Mouse (Mus musculus) spleen, postnatal 10 days (tissue): Measurements from ENCODE around the gene Zfp507.

Experiments used
- DNase-seq, 2 experiments: peaks; one replicate each; pipeline ENCODE4 v3.0.0; 2021 to 2022; ENCODE audit warnings: low spot score in 2 of 2

Gene Zfp507

DNA sequence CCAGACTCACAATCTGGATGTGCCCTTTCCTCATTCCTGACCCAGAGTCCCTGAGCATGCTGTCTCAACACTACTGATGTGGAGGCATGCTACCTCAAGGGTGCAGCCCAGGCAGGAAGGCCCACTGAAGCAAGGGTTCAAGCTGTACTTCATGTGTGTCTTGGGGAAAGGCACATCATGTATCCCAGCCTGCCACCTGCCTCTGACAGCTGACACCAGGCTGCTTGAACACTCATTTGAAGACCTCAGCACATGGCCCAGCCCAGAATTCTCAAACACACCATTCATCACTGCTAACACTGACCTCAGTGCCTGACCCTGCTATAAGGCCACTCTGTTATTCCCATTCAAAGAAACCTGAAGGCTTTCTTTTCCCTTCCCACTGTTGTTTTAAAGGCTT is 20.6 kb downstream of the Zfp507 start:
- DNase-seq: no peak

DNA sequence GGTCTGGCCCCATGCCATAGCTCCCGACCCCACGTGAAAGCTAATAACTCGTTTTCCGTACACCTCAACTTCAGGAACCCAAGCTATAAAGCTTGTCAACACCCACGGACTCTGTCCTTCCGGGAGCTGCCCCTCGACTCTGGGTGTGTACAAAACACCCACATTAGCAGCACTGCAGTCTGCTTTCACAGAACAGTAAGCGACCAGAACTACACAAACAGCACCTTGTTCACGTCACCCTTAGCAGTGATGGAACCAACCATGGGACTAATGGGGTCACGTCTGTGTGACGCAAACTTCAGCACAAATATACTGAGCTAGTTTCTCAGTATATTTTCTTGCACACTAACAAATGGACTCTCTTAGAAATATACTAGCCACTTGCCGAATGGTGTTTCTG is 28.7 kb downstream of the Zfp507 start:
- no peak for DNase-seq

DNA sequence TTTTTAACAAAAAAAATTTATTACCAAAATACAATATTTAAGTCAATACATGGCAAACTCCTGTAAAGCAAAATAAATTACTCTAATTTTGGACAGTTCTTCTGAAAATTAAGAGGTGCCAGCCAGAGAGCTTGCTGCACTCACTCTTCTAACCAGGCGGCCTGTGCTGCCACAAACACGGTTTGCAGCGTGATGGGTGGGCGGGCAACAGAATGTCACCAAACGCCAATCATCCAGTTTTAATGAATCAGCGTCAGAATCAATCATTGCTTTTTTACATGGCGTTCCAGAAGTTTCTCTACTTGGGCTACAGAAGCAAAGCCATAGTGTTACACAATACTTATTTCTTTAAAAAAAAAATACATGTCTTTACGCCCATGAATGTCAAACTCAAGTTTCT is 30.5 kb downstream of the Zfp507 start:
- no peak for DNase-seq

DNA sequence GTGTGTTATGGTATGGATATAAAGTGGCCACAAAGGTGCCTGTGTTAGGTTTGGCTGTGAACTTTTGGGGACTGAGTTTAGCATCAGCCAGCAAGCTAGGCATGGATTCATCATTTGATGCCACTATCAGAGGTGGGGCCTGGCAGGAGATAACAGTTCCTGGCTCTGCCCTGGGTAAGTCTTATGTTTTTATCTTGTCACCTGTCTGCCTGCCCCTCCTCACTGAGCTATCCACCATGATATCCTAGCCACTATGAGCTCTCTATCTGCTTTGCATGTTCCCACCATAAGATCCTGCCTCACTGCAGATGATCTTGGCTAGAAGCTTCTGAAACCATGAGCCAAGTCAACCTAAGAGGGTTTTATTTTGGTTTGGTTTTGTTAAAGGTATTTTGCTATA is 31.7 kb downstream of the Zfp507 start:
- DNase-seq: no peak

DNA sequence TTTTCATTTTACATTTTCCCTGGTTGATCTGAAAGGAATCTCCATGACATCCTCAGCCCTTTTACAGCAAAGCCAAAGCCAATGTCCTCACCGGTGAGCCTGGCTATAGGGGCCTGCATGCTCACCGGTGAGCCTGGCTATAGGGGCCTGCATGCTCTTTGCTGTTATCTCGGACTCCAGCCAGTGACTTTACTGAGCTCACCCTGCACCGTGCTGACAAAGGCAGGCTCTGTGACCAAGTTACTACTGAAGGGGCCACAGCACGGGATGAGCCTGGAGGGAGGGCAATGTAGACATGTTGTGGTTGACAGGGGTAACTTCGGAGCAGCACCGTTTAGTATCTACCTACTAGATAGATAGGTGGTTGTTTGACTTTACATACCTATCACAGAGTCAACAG is 32.7 kb downstream of the Zfp507 start:
- DNase-seq: no peak

DNA sequence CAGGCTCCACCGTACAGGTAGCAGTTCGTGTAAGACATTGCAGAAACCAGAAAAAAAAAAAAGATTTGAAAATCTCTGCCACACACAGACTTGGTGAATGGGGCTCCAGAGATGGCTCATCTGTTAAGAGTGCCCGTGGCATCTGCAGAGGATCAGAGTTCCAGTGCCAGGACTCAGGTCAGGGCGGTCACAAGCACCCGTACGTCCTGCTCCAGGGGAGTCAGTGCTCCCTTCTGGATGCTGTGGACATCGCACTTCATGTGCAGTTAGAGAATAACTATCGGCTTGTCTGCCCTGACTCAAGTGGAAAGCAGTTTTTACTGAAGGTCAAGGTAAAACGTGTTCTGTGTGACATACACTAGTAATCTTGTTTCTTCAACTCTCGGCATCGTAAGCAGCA is 38.3 kb downstream of the Zfp507 start:
- DNase-seq: no peak

DNA sequence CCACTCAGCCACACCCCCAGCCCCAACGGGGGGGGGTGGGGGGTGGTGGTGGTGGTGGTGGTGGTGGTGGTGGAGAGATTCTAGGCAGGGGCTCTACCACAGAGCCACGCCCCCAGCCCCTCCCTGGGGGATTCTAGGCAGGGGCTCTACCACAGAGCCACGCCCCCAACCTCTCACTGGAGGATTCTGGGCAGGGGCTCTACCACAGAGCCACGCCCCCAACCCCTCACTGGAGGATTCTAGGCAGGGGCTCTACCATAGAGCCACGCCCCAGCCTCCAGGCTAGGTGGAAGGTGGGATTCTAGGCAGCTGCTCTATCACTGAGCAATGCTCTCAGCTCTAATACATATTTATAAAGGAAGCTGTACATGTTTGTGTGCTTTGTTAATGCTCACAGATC is 41.0 kb downstream of the Zfp507 start:
- DNase-seq: no peak

DNA sequence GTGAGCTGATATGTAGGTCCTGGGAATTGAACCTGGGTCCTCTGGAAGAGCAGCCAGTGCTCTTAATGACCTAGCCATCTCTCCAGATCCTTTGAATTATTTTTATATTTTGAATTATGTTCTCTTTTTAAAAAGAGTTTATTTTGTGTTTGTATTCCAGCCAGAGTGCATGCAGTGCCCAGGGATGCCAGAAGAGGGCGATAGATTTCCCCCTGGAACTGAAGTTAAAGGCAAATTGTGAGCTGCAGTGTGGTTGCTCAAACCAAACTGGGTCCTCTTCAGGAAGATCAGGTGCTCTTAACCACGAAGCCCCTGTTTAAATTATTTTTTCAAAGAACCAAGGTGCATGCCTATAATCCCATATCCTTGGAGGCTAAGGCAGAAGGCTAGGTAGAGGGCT is 43.2 kb downstream of the Zfp507 start:
- DNase-seq: peak in 1 of 2 experiments; percentile 51

DNA sequence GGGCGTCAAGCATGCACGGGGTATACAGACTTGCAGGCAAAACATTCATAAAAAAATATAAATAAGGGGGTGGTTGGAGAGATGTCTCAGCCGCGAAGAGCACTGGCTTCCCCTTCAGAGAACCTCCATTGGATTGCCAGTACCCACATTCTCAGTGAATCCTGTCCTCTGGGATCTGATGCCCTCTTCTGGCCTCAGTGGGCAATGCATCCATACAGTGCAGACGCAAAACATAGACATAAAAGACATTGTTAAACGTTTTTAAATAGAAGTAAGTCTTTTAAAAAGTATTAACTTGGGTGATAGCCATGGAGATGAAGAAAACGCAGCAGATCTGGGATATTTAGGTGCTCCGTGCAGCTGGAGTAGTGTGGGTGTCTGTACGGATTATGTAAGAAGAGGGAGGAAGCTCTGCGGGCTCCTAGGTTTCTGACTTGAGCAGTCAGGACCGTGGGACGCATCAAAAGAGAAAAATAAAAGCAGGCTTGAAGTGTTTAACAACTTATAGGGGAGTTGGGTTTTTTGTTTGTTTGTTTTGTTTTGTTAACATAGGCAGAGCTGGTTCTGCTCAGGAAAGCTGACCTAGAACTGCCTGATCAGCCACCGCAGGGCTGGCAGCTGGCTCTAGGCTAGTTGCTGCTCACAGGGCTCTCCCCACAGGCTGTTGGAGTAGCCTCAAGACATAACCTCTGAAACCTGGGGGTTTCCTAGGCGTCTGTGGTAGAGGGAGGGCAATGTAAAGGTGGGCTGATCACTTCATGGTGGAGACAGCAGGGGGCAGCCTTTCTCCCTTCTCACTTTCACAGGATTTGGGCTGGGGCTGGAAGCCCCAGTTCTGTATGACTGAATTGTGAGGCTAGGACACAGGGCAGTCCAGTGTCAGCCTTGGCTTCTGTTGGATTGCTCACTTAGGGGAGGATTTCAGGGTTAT is 46.0 kb downstream of the Zfp507 start:
- DNase-seq: peak in 1 of 2 experiments; percentile 31

DNA sequence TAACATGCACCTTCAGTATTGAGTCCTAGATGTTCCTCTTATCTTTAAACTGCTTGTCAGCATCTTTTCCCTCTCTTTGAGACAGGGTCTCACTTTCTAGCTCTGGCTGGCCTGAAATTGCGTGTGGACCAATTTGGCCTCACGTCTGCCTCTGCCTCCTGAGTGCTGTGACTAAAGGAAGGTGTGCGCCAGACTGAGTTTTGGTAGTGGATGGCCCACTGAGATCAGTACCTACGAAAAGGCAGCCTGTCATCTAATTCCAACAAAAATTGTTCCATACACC is 48.0 kb downstream of the Zfp507 start:
- no peak for DNase-seq

DNA sequence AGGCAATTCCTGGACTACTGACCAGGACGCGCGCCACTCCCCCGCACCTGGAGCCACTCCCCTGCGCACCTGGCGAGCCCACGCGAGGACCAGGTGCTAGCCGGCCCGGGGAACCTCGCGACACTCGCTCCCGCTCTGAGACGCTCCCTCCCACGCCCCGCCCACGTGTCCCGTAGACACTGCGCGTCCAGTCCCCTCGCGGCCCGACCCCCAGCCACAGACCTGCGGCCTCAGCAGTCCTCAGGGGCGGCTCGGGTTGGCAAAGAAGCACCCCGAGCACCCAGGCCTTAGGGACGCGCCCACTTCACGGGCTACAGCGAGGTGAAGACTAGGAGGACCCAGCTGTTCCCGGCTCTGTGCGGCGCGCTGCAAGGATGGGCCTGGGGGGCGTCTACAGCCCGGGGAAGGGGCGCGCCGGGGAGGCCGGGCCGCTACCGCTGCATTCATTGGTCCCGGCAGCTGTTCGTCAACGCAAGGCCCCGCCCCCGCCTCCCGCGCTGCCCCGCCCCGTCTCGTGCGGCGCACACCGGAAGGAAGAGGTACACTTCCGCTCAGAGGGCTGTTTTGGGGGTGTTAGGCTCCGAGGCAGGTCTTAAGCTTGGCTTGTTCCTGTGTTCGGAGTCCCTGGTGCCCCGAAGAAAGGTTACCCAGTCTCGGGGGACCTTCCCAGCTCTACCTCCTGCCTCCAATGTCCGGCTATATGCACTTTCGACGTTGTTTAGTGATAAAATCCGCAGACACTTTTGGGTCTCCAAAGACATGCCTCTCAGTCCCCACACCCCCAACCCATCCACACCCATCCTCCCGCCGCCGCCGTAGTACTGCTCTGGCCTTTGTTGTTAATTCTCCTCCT is 48.5 kb downstream of the Zfp507 start, which contains the start of gene Dpy19l3:
Dpy19l3 (minus strand) TSS at position 422 of the 853 bp plus-strand sequence.
- peak; percentile 85 to 87 for DNase-seq

DNA sequence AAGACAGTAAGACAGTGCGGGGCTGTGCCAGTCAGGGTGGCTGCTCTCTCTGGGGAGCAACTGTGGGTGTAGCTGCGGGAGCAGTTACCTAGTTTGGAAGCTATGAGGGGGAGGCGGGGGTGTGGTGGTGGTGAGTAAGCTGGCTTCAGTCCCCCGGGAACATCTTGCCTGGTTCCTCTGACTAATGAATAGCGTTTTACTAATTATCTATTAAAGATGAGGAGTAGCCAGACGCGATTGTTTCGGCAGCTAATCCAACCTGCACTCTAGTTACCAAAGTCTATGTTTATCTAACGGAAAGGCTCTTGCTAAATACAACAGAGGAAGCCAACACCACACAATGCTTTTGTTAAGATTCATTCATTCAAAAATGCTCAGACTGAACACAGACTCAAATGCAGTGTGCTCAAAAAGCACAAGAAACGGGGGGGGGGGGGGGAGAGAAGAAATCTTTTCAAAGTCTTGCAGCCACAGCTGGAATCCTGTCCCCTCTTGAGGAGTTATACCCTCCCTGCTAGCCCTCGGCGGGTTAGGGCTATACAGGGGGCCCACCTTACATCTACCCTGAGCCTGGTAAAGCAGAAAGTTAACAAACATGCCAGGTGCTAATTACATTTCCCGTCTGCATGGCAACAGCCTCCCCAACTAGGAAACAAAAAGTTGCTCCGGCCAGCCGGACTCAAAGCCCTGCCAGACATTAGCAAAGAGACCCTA is 49.3 kb downstream of the Zfp507 start:
- no peak for DNase-seq

DNA sequence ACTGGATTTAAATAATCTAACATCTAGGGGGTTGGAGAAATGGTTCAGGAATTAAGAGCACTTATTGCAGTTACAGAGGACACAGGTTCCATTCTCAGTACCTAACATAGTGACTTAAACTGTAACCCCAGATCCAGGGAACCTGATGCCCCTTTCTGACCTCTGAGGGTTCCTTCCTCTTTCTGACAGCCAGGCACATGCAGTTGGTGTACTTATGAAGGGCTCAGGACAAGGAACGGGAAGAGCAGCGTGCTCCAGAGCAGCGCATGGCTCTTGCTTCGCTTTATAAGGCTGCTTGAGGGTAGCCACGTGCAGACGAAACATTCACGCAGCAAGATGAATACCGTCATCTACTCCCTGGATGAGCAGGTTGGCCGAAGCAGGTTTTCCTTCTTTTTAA is 51.9 kb downstream of the Zfp507 start:
- DNase-seq: no peak

DNA sequence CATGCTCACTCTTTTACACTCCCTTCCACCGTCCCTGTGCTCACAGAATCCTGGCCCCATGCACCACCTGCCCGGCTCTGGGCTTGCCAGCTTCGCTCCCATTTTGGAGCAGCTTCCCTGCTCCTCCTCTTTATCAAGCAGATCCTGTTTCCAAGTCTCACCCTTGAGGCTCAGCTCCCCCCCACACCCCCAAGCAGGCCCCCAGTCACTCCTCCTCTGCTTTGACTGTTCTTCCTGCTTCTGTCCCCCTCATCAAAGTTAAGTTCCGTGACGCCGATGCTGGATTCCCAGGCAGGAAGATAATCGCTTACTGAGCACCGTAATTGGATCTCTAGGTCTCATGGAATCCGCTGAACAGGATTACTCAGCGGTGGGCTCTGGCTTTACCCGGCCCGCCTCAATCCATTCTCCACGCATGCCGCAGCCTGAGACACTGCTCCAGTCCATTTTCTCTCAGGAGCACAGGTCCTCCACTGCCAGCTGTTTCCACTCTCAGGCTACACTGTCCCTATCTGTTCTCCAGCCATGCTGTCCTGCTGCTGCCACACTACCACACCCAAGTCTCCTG is 55.3 kb downstream of the Zfp507 start:
- DNase-seq: no peak

DNA sequence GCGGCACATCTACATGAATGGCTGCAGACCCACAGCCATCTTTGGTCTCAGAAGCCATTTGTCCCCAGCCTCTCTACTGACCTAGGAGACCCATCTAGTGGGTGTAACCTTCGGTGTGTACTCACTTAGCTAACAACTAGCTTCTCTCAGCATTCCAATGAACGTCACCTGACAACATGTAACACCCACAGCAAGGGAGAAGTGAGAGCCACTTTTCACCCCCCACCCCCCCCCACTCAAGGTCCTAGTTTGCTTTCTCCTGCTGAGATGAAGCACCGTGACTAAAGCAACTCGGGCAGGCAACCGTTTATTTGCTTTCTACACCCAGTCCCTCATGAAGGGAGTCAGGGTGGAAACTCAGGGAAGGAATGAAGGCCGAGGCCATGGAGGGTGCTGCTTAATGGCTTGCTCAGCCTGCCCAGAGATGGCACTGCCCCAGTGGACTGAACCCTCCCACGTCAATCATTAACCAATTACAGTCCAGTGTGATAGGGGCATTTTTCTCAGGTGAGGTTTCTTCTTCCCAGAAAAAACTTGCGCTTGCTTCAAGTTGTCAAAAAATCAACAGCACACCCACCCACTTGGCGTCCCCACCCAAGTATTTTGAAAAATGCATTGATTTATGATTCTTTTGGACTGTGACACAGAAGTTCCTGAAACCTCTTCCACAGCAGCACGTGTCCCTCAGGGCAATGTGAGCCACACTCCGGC is 56.0 kb downstream of the Zfp507 start:
- DNase-seq: no peak

DNA sequence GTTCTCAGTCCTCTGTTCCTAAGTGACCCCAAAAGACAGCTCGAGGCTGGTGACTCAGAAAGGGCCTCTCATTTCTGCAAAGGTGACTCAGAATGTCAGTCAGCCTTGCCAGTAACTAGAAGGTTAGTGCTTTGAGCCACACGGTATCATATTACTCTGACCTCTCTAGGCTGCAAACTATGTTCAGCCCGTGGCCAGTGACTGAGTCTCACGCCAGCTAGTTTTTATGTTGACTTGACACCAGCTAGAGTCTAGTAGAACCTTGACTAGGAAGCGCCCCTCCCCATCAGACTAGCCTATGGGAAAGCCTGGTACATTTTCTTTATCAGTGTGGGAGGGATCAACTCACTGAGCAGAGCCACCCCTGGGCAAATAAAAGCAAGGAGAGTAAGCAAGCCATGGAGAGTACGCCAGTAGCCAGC is 57.5 kb downstream of the Zfp507 start:
- no peak for DNase-seq

DNA sequence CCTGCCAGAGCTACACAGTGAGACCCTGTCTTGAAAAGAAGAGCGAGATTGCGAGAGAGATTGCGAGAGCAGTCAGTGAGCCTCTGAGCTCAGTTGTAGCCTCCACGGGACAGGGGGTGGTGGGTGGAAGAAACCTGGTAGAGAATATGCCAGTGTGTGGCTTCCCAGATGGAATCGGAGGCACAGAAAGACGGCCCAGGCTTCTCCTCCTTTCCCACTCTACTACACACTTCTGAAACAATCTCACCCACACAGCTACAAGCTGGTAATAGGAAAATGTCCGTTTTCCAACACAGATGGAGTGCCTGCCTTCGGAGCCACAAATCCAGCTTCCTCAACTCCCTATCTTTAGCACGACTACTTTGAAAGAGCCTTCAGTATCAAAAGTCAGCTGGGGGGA is 58.0 kb downstream of the Zfp507 start:
- no peak for DNase-seq

DNA sequence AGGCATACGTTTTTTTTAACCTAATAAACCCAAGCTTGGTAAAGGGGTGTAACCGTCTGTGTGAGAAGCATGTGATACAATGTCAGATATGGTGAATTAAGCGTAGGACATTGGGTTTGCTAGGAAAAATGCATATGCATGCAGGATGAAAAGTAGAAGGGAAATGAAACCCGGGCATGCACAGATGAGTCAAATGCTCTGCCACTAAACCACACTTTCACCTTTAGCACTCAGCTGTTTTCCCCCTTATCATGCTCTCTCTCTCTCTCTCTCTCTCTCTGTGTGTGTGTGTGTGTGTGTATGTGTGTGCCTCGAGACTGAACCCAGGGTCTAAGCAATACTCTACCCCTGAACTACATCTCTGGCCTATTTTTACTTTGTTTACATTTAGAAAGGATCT is 60.5 kb downstream of the Zfp507 start:
- no peak for DNase-seq

DNA sequence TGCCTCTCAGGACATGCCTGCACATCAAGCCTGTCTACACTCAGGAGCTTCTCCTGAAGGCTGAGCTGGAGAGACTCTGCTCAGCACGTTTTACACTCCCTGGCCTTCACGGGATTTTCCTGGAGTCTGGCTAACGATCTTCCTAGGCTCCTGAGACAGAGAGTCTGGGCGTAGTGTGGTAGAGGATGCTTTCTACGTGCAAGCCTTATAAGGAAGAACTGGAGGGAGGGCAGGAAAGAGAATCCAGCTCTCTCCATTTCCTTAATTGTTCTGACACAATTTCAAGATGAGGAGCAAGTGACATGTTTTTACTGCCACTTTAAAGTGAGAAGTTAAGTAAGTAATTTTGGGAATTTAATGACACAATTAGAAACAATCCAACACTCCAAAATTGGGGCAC is 60.9 kb downstream of the Zfp507 start:
- no peak for DNase-seq

DNA sequence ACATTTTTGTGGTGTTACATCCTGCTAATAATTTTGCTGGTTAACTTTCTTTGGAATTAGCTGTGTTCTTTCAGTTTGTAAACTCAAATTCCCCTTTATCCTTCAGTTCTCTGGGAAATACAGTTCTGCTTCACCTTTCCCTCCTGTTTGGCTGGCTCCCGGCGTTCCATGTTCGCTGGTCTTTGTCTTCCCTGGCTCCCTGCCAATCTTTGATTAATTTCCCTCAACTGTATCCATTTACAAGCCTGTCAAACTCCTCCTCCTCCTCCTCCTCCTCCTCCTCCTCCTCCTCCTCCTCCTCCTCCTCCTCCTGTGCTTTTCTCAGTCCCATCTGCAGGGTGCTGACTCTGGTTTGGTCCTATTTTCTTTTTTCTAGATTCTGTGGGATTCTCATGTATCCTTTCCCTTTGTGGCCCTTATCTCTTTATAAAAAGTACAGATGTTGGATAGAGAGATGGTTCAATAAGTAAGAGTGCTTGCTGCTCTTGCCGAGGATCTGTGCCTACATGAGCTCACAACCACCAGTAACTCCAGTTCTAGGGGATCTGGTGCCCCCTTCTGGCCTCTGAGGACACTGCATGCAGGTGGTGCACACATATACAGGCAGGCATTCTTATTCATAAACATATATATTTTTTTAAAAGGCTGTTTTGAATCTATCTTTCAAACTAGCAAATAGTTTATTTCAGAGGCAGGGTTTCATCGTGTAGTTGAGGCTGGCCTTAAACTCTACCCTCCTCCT is 62.1 kb downstream of the Zfp507 start:
- peak; percentile 26 to 74 for DNase-seq

DNA sequence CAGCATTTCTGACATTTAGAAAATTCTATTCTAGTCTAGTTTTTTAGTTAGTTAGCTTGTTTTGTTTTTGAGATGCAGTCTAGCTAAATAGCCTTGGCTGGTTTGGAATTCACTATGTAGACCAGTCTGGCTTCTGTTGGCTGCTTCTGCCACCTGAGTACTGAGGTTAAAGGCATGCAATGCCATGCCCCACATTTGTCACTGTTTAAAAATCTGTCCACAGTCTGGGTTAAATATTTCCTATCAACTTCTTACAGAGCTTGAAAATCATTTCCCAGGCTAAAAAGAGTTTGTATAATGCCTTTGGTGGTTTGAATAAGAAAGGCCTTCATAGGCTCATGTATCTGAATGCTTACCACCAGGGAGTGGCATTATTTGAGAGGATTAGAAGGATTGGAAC is 63.9 kb downstream of the Zfp507 start:
- no peak for DNase-seq
